Mouse (Mus musculus) erythroblast, embryonic 14.5 days (primary cell): ENCODE data around the gene Gm17349.

Experiments
- GATA1 ChIP-seq: IDR thresholded peaks from 2 replicates; pipeline ENCODE4 v1.6.1; 2012; ENCODE audit warnings: low read length, inconsistent platforms, mixed read lengths
- TAL1 ChIP-seq: IDR thresholded peaks from 3 replicates; pipeline ENCODE4 v1.6.1; 2012; ENCODE audit warnings: low read length, inconsistent platforms, mixed read lengths

- TF ChIP-seq TAL1 (no peak), GATA1 (no peak)
These were observed 6.2 kb upstream of the Gm17349 start for GRCm38 (mm10) chr15:99711491-99711890.
